Mouse (Mus musculus) urinary bladder, adult 2 months (tissue): ENCODE data around the gene Efemp2. TPM values are rescaled to one million over a fixed set of nuclear protein-coding genes. Genes with fewer than 3 reads are reported as not detected.
"Not testable (repeated sequence)": the region's sequence is repeated elsewhere in the genome, so short reads cannot be mapped to it uniquely, and the experiment has no call there.

Source experiments
- DNase-seq: peaks from one replicate; pipeline ENCODE4 v3.0.0; 2022; ENCODE audit warnings: low spot score
- polyA plus RNA-seq: library from polyadenylated mRNA; depleted of rRNA; stranded (reverse); fragments of >200 nt; gene quantifications from 2 replicates; pipeline ENCODE4 v1.2.3, GENCODE M21; 2012

The Efemp2 gene
- polyA plus RNA-seq, 1 experiment = 77.3 TPM

DNA sequence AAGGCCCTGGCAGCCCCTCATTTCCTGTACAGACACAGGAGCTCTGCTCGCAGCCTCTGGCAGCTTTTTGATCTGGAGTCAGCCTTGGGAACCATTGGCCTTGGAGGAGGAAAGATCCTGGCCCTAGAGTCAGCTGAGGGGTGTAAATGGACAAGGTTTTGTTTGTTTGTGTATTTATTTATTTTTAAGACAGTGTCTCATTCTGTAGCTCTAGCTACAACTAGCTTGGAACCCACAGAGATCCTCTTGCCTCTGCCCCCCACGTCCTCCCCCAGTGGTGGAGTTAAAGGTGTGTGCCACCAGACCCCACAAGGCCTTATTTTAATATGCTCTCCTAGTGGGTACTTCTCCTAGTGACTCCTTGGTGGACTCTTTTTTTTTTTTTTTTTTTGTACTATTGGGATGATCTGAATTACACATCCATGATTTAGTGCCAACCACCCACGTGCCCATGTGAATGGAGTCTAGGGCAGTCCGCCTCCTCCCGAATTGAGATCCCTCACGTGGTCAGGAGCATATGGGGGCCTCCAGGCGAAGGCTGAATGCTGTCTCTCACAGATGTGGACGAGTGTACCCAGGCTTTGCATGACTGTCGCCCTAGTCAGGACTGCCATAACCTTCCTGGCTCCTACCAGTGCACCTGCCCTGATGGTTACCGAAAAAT is 3.4 kb downstream of the Efemp2 start:
- DNase-seq = no peak

DNA sequence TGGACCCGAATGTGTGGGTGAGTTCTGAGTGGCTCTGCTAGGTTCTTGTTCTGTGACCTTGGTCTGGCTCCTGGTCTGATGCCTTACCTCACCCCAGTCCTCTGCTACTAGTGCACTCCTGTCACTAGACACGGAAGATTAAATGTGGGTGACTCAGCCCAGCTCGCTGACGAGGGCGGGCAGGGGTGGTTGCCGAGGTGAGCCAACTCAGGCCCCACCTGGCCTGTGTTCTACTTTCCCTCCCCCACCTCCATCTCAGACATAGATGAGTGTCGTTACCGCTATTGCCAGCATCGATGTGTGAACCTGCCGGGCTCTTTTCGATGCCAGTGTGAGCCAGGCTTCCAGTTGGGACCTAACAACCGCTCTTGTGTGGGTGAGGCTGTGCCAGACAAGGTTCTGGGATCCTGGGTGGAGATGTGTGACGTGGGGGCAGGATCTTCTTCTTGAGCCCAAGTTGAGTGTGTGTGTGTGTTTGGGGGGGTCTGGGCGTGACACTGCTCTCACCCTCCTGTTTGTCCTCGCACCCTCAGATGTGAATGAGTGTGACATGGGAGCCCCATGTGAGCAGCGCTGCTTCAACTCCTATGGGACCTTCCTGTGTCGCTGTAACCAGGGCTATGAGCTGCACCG is 4.0 kb downstream of the Efemp2 start:
- DNase-seq = no peak

DNA sequence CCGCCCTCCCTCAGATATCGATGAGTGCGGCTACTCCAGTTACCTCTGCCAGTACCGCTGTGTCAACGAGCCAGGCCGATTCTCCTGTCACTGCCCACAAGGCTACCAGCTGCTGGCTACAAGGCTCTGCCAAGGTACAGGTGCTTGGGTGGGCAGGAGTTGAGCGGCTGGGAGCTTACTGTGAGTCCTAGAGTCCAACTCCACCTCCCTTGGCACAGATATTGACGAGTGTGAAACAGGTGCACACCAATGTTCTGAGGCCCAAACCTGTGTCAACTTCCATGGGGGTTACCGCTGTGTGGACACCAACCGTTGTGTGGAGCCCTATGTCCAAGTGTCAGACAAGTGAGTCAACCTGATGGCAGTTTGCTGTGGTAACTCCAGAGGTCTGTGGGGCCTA is 6.3 kb downstream of the Efemp2 start:
- no peak for DNase-seq

- DNase-seq = no peak
These were observed 7.6 kb downstream of the Efemp2 start for GRCm38 (mm10) chr19:5481398-5481797.

- DNase-seq = no peak
These were observed 9.9 kb downstream of the Efemp2 start for GRCm38 (mm10) chr19:5483386-5484359.

DNA sequence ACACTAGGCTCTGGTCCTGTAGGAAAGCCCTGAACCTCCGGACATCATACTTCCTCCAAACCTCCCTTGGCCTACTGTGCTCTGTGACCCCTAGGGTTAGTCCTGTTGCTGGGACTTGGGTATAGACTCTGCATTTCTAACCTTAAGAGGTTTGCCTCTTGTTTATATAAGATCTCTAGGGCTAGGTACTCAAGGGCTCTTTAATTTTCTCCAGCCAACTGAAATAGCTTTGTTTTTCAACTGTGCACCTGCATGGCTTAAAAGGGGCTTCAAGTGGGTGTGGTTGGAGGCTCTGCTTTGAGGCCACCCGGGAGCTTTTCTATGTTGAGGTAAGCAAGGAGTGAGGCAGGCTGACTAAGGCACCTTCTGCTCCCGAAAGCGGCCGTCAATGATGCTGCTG is 10.7 kb downstream of the Efemp2 start:
- DNase-seq = no peak

- DNase-seq = no peak
These were observed 11.6 kb downstream of the Efemp2 start for GRCm38 (mm10) chr19:5485371-5485770.

DNA sequence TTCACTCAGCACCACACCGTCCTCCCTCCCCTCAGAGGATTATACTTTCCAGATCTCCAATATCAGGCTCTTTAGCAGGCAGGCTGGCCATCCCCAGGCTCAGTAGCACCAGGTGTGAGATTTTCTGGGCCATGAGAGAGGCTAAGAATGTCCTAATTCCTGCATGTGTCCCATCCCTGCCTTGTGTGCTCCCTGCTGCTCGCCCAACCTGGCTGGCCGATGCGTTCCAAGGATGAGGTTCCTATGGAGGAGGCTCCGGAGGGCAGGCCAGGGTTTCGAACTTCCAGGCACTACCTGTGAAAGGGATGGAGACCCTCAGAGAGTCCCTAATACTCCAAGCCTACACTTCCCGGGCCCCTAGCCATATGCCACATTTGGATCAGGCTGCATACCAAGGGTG is 12.1 kb downstream of the Efemp2 start:
- DNase-seq = no peak

GRCm38 (mm10) chr19:5486286-5486685 is 12.5 kb downstream of the Efemp2 start:
- no peak for DNase-seq

DNA sequence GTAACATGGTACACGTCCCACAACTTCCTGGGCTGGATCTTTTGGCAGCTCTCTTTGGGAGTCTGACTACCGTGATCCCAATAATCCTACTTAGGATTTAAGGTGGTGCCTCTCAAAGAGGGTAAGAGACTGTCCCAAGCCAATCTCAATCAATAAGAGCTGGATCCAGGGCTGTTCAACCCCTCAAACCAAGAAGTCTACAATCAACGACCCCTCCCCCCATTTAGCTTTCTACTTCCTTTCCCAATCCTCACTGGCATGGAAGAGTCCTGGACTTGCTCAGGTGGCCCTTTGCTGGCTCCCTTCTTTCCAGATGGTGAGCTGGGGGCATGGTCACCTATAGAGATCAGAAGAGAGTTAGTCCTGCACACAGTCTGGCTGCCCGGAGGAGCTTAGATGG is 13.0 kb downstream of the Efemp2 start:
- no peak for DNase-seq

DNA sequence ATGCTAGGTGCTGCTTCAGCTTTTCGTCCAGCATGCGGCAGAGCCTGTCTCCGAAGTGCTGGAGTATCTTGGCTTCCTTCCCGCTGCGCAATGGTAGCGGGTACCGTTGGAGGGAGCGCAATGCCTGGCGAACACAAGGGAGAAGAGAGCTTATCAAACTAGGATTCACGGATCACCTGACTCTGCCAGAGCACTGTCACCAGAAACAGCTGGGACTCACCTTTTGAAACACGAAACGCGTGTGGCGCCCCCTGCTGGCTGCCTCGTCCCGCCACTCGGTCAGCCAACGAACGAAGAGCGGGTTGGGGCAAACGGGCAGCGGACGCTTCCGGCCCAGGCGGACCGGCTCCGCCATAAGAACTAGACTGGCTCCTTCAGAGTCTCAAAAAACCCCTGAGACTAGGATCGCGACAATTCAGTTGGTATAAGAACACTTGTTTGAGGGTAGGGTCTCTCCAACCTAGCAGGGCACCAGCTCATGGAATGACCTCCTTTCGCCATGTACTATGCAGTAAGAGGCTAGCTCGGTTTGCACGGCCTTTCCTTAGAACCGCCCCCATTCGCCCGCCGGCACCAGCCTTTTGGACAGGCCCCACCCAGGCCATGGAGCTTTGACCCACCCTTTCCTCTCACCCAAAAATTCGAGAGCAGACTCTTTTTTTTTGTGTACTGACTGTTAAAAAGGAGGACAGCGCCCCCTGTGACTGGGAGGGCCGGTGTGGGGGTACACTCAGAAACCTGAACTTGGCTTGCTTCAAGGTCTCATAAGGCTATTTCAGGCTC is 14.2 kb downstream of the Efemp2 start, which contains the start of gene Mus81:
TSS of gene Mus81 (minus strand) at position 635 of the 783 bp plus-strand sequence.
- peak; percentile 99 for DNase-seq

GRCm38 (mm10) chr19:5488878-5489571 is 15.3 kb downstream of the Efemp2 start:
- peak; percentile 85 for DNase-seq

DNA sequence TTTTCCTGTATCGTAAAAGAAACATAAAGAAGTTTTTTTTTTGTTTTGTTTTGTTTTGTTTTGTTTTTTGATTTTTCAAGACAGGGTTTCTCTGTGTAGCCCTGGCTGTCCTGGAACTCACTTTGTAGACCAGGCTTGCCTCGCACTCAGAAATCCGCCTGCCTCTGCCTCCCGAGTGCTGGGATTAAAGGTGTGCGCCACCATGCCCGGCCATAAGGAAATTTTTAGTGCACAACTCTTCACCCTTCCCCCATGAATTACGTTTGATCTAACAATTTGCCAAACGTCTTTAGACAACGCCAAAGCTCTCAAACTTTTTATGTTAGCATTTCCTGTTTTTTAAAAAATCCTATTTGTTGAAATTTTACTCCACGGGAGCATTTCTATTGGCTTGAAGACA is 16.0 kb downstream of the Efemp2 start:
- DNase-seq = not testable (repeated sequence)

- DNase-seq = peak; percentile 88
These were observed 16.7 kb downstream of the Efemp2 start, which contains the start of gene Cfl1 for GRCm38 (mm10) chr19:5490313-5490897. Cfl1 (plus strand) TSS chr19:5490455.

- DNase-seq = peak; percentile 73
These were observed 17.3 kb downstream of the Efemp2 start for GRCm38 (mm10) chr19:5490898-5491708.

GRCm38 (mm10) chr19:5492641-5493040 is 18.9 kb downstream of the Efemp2 start:
- DNase-seq = no peak

DNA sequence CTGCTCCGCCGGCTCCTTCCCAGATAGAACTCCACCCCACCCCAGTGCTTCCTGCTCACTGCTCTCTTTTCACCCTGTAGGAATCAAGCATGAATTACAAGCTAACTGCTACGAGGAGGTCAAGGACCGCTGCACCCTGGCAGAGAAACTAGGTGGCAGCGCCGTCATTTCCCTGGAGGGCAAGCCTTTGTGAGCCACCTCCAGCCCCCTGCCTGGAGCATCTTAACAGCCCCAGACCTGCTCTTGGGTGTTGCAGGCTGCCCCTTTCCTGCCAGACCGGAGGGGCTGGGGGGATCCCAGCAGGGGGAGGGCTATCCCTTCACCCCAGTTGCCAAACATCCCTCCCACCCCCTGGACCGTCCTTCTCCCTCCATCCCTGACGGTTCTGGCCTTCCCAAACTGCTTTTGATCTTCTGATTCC is 19.6 kb downstream of the Efemp2 start:
- not testable (repeated sequence) for DNase-seq

- DNase-seq = no peak
These were observed 20.6 kb downstream of the Efemp2 start for GRCm38 (mm10) chr19:5494314-5494713.

DNA sequence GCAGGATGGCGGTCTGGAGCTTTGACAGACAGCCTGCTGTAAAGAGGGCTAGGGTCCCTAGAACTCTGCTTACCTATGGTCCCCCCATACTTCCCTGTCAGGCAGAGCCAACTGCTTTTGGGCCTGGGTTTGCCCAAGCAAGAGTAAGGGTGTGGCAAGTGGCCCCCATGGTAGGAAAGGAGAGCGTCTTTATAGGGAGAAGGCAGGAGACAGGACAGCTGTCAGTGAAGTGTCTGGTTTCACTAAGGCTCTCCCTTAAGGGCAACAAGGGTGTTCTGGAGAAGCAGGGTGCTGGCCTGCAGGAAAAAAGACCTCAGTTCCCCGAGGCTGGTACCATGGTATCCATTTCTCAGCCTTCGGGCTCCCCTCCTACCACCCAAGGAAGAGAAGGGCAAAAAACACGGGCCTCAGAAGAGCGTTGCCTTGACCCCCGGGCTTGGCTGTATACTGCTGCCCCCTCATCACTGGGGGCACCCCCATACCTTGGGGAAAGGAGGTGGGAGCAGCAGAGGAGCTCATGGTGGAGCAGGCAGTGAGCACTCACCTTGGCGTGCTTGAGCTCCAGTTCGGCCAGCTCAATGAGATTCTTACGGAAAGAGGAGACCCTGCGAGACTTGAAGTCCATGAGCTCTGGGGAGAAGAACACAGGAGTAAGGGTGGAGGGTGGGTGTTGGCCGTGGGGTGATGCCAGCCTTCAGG is 21.7 kb downstream of the Efemp2 start:
- no peak for DNase-seq
